Comparison of ENCODE assay signal across 24 mouse cellular contexts in the genomic region with DNA sequence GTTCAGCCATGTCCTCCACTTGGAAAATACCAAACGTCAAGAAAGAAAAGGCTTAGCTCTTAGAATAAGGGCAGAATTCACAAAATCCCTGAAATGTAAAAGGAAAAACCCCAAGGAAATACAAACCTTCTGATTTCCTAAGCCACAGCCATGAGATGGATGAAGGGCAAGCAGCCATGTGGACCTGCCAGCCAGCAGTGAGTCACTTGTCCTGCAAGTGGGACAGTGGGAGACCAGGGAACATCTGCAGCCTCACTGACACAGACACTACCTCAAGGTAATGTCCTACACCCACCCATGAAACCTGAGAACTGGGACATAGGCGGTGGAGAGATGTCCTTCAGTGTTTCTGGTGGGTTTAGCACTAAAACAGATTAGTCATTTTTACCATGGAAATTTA.
DNase-seq lines count a peak whose midpoint lies in the region; TF ChIP-seq lines count a peak whose summit lies in the region.
"Had no signal": no experiment of that assay in that cellular context is flagged by ENCODE, and none has a peak within 500 bp of the region (broad histone marks: within the 10 kb centered on the region; RNA-seq: fewer than 3 reads in every experiment).

No protein-coding gene starts in this region.

- H3ac ChIP-seq in myocyte (ENCODE audit: control insufficient read depth, insufficient read length), result no peak overlapping the region

- no peak overlapping the region for H3K4me3 ChIP-seq in layer of hippocampus, adult 2 months
- no peak overlapping the region for H3K4me3 ChIP-seq in myocyte
- H3K4me3 ChIP-seq: heart, embryonic 10.5 days; left cerebral cortex, adult 2 months; megakaryocyte, embryonic 14.5 days; stomach, embryonic 15.5 days had no signal

- H3K79me2 ChIP-seq in myocyte (ENCODE audit: control insufficient read depth, insufficient read depth), result no peaks in the 10 kb centered on the region

- peak overlapping the region; percentile 57; the same call in 1 of the 2 replicates for H3K27ac ChIP-seq in layer of hippocampus, adult 2 months
- H3K27ac ChIP-seq: heart, embryonic 10.5 days; left cerebral cortex, adult 2 months; stomach, embryonic 15.5 days had no signal

- DNase-seq in adrenal gland, adult (ENCODE audit: inconsistent age in 2 of 2, low spot score in 1 of 2), result peak; percentile 22 to 68
- no peak for DNase-seq in adrenal gland, postnatal 4 days (ENCODE audit: low spot score in 2 of 2)
- no peak for DNase-seq in layer of hippocampus, adult 2 months (ENCODE audit: low spot score in 2 of 2)
- no peak for DNase-seq in layer of hippocampus, adult 11-12 months (ENCODE audit: low spot score)
- DNase-seq in adrenal gland, postnatal 10 days, result peak; percentile 25
- no peak for DNase-seq in frontal cortex, adult 2 months (ENCODE audit: extremely low spot score in 1 of 2, low spot score in 1 of 2)
- DNase-seq in cerebellum, postnatal 10 days, result no peak
- DNase-seq: cerebellum, adult 11 months; cerebellum, postnatal 14 days; embryo, embryonic 11 days; kidney, adult 18-20 months; left cerebral cortex, postnatal 4 days; liver; liver, postnatal 0 days; midbrain, embryonic 14.5 days; right cerebral cortex, postnatal 14 days; thymus, adult 18-20 months; thymus, postnatal 4 days had no signal

- H3K4me2 ChIP-seq in myocyte (ENCODE audit: low read depth), result peak overlapping the region; percentile 74
- H3K4me2 ChIP-seq: stomach, embryonic 15.5 days had no signal

- TF ChIP-seq POLR2A in myocyte (IDR thresholded peaks at IDR 0.05; ENCODE audit: insufficient read length, low read depth), result no peak

- no peak for TF ChIP-seq CTCF in layer of hippocampus, adult 2 months (conservative IDR thresholded peaks at IDR 0.05)

- no peaks in the 10 kb centered on the region for H3K27me3 ChIP-seq in myocyte (ENCODE audit: control insufficient read depth, insufficient read depth, insufficient read length)
- H3K27me3 ChIP-seq: megakaryocyte, embryonic 14.5 days; Patski; stomach, embryonic 15.5 days had no signal

- no peaks in the 10 kb centered on the region for H3K36me3 ChIP-seq in myocyte (ENCODE audit: control insufficient read depth, insufficient read depth)
- H3K36me3 ChIP-seq: heart, embryonic 10.5 days; stomach, embryonic 15.5 days had no signal

TF ChIP-seq in myocyte, 11 proteins besides CTCF, POLR2A, EP300 and RAD21:
- TF ChIP-seq MYOD1 (IDR thresholded peaks at IDR 0.05; ENCODE audit: control insufficient read depth in 1 of 3, insufficient read length in 2 of 3, low read depth in 2 of 3) (peak in 2 of 3 experiments; percentile 46 to 59), MYOG (IDR thresholded peaks at IDR 0.05; ENCODE audit: control insufficient read depth in 1 of 3, insufficient read depth in 1 of 3, insufficient read length in 2 of 3, low read depth in 2 of 3) (peak in 1 of 3 experiments; percentile 32), SRF (IDR thresholded peaks at IDR 0.05; ENCODE audit: control insufficient read depth, insufficient read length, low read depth) (no peak), USF1 (IDR thresholded peaks at IDR 0.05; ENCODE audit: low read depth) (no peak)

Comparison
In these comparisons a context has a peak if more than half of its experiments do, and no peak if none do; other contexts are left out.
1. DNase-seq: peak in adrenal gland, adult (2 of 2) and adrenal gland, postnatal 10 days (single experiment); none in adrenal gland, postnatal 4 days (0 of 2), layer of hippocampus, adult 2 months (0 of 2), layer of hippocampus, adult 11-12 months (single experiment), frontal cortex, adult 2 months (0 of 2) and cerebellum, postnatal 10 days (0 of 2).